Comparison of ENCODE assay signal across 20 mouse cellular contexts in genomic region chr5:15993252-15993944, GRCm38 (mm10). TPM values are rescaled to one million over a fixed set of nuclear protein-coding genes. Genes with fewer than 3 reads are reported as not detected.
DNase-seq lines count a peak whose midpoint lies in the region; ATAC-seq lines count a peak whose summit lies in the region.
"Had no signal": no experiment of that assay in that cellular context is flagged by ENCODE, and none has a peak within 500 bp of the region (broad histone marks: within the 10 kb centered on the region; RNA-seq: fewer than 3 reads in every experiment).

No protein-coding gene starts in this region.

- 60% methylated on average over 4 of the region's 4 CpGs for WGBS in kidney, embryonic 15.5 days
- 69% methylated on average over 4 of the region's 4 CpGs for WGBS in embryonic facial prominence, embryonic 14.5 days
- WGBS in hindbrain, embryonic 16.5 days: 31% methylated on average over 4 of the region's 4 CpGs
- WGBS in neural tube, embryonic 13.5 days: 17% methylated on average over 4 of the region's 4 CpGs
- WGBS in liver, embryonic 12.5 days (ENCODE audit: insufficient replicate concordance): 67% methylated on average over 4 of the region's 4 CpGs

- DNase-seq in kidney, adult 9 months: no peak
- peak; percentile 67 for DNase-seq in embryonic facial prominence, embryonic 14.5 days (ENCODE audit: low spot score)
- DNase-seq in heart, adult 11 months: no peak
- DNase-seq in gastrocnemius, postnatal 25 days: no peak
- DNase-seq: B cell, adult 2 months; cerebellum, postnatal 25 days; heart, adult 18-20 months; heart, postnatal 10 days; lung, adult 18-20 months; lung, postnatal 4 days; right cerebral cortex, postnatal 4 days; thymus, adult 2 months had no signal

- 0 out of 2 replicates have a peak, but pooled peaks have one; percentile 43 for ATAC-seq in kidney, embryonic 15.5 days (replicated peaks; ENCODE audit: low FRiP score)
- ATAC-seq in embryonic facial prominence, embryonic 14.5 days (ENCODE audit: low read depth): peak; percentile 79
- peak; percentile 60; the same call in 1 of the 2 replicates for ATAC-seq in hindbrain, embryonic 16.5 days
- ATAC-seq in neural tube, embryonic 13.5 days (ENCODE audit: low read depth): peak; percentile 74
- no peak for ATAC-seq in liver, embryonic 12.5 days

- H3K4me1 ChIP-seq in kidney, embryonic 15.5 days: no peaks in the 10 kb centered on the region; the same call in 1 of the 2 replicates
- H3K4me1 ChIP-seq in embryonic facial prominence, embryonic 14.5 days (ENCODE audit: control insufficient read depth, insufficient read depth, low read length): no peaks in the 10 kb centered on the region
- H3K4me1 ChIP-seq in hindbrain, embryonic 16.5 days (ENCODE audit: control insufficient read depth, insufficient read depth, low read depth, low read length): peaks cover 3% of the 10 kb centered on the region
- H3K4me1 ChIP-seq in neural tube, embryonic 13.5 days (replicated peaks): peaks cover 26% of the 10 kb centered on the region
- H3K4me1 ChIP-seq in liver, embryonic 12.5 days: no peaks in the 10 kb centered on the region
- H3K4me1 ChIP-seq: limb, embryonic 15.5 days had no signal

- H3K9me3 ChIP-seq in kidney, embryonic 15.5 days (replicated peaks): no peaks in the 10 kb centered on the region
- H3K9me3 ChIP-seq in embryonic facial prominence, embryonic 14.5 days (ENCODE audit: control insufficient read depth, low read length): no peaks in the 10 kb centered on the region
- no peaks in the 10 kb centered on the region for H3K9me3 ChIP-seq in hindbrain, embryonic 16.5 days (ENCODE audit: control insufficient read depth, low read length)
- H3K9me3 ChIP-seq in neural tube, embryonic 13.5 days: no peaks in the 10 kb centered on the region
- no peaks in the 10 kb centered on the region for H3K9me3 ChIP-seq in liver, embryonic 12.5 days (replicated peaks)
- H3K9me3 ChIP-seq: limb, embryonic 15.5 days had no signal

- H3K36me3 ChIP-seq in kidney, embryonic 15.5 days: no peaks in the 10 kb centered on the region
- H3K36me3 ChIP-seq in embryonic facial prominence, embryonic 14.5 days (ENCODE audit: control insufficient read depth, insufficient read depth, low read length): no peaks in the 10 kb centered on the region
- H3K36me3 ChIP-seq in hindbrain, embryonic 16.5 days (ENCODE audit: control insufficient read depth, insufficient read depth, low read length): no peaks in the 10 kb centered on the region
- H3K36me3 ChIP-seq in neural tube, embryonic 13.5 days: no peaks in the 10 kb centered on the region
- H3K36me3 ChIP-seq in liver, embryonic 12.5 days: no peaks in the 10 kb centered on the region
- H3K36me3 ChIP-seq: limb, embryonic 15.5 days had no signal

- no peak overlapping the region for H3K4me3 ChIP-seq in kidney, embryonic 15.5 days (replicated peaks)
- no peak overlapping the region for H3K4me3 ChIP-seq in embryonic facial prominence, embryonic 14.5 days (ENCODE audit: low read depth, low read length)
- H3K4me3 ChIP-seq in hindbrain, embryonic 16.5 days (ENCODE audit: low read length): no peak overlapping the region
- no peak overlapping the region for H3K4me3 ChIP-seq in neural tube, embryonic 13.5 days
- H3K4me3 ChIP-seq in liver, embryonic 12.5 days: no peak overlapping the region
- H3K4me3 ChIP-seq: erythroblast, embryonic 14.5 days; layer of hippocampus, adult 2 months; limb, embryonic 15.5 days had no signal

- no peak overlapping the region for H3K9ac ChIP-seq in kidney, embryonic 15.5 days
- no peak overlapping the region for H3K9ac ChIP-seq in embryonic facial prominence, embryonic 14.5 days (ENCODE audit: low read depth, low read length)
- H3K9ac ChIP-seq in hindbrain, embryonic 16.5 days (ENCODE audit: low read depth, low read length): no peak overlapping the region
- no peak overlapping the region for H3K9ac ChIP-seq in neural tube, embryonic 13.5 days
- no peak overlapping the region for H3K9ac ChIP-seq in liver, embryonic 12.5 days
- H3K9ac ChIP-seq: limb, embryonic 15.5 days had no signal

- H3K27ac ChIP-seq in kidney, embryonic 15.5 days: no peak overlapping the region
- no peak overlapping the region for H3K27ac ChIP-seq in embryonic facial prominence, embryonic 14.5 days (replicated peaks; ENCODE audit: low read depth, low read length)
- no peak overlapping the region for H3K27ac ChIP-seq in hindbrain, embryonic 16.5 days (ENCODE audit: low read depth, low read length)
- H3K27ac ChIP-seq in neural tube, embryonic 13.5 days (replicated peaks): peak overlapping the region; percentile 46; the same call in 1 of the 2 replicates
- no peak overlapping the region for H3K27ac ChIP-seq in liver, embryonic 12.5 days
- H3K27ac ChIP-seq: kidney, postnatal 0 days; layer of hippocampus, adult 2 months; limb, embryonic 15.5 days had no signal

- H3K27me3 ChIP-seq in kidney, embryonic 15.5 days: no peaks in the 10 kb centered on the region
- no peaks in the 10 kb centered on the region for H3K27me3 ChIP-seq in embryonic facial prominence, embryonic 14.5 days (replicated peaks; ENCODE audit: control insufficient read depth, insufficient read depth, low read length)
- H3K27me3 ChIP-seq in hindbrain, embryonic 16.5 days (replicated peaks; ENCODE audit: control insufficient read depth, insufficient read depth, low read length): no peaks in the 10 kb centered on the region
- H3K27me3 ChIP-seq in neural tube, embryonic 13.5 days: peaks cover 67% of the 10 kb centered on the region
- H3K27me3 ChIP-seq in liver, embryonic 12.5 days (replicated peaks): no peaks in the 10 kb centered on the region
- H3K27me3 ChIP-seq: limb, embryonic 15.5 days had no signal

- H3K4me2 ChIP-seq in kidney, embryonic 15.5 days: no peak overlapping the region
- no peak overlapping the region for H3K4me2 ChIP-seq in embryonic facial prominence, embryonic 14.5 days (ENCODE audit: low read depth, low read length)
- H3K4me2 ChIP-seq in hindbrain, embryonic 16.5 days (ENCODE audit: low read length): no peak overlapping the region
- H3K4me2 ChIP-seq in neural tube, embryonic 13.5 days: no peak overlapping the region
- no peak overlapping the region for H3K4me2 ChIP-seq in liver, embryonic 12.5 days
- H3K4me2 ChIP-seq: limb, embryonic 15.5 days had no signal

RNA-seq across cellular contexts. Expression of gene Cacna2d1, which starts 58.9 kb away (rescaled TPM):
- polyA plus RNA-seq in kidney, embryonic 15.5 days (2015; fragmentation: Nextera tagmentation; extraction: Ambion mirVana): 18.4 and 19.1 TPM in 2 replicates
- 33.0 and 34.0 TPM in 2 replicates for polyA plus RNA-seq in embryonic facial prominence, embryonic 14.5 days (2014; fragmentation: Nextera tagmentation; extraction: Ambion mirVana)
- polyA plus RNA-seq in hindbrain, embryonic 16.5 days (2015; fragmentation: Nextera tagmentation; extraction: Ambion mirVana): 26.6 and 30.4 TPM in 2 replicates
- polyA plus RNA-seq in neural tube, embryonic 13.5 days (2015; fragmentation: Nextera tagmentation; extraction: Ambion mirVana): 44.3 TPM in 2 replicates
- polyA plus RNA-seq in liver, embryonic 12.5 days (2016; fragmentation: Nextera tagmentation; extraction: Ambion mirVana): 1.2 and 1.6 TPM in 2 replicates
- 100 to 1,000 TPM; 286 to 312 TPM for total RNA-seq in gastrocnemius, postnatal 25 days (2021)
- polyA plus RNA-seq: erythroblast, embryonic 14.5 days had no signal
